Mouse (Mus musculus) liver, embryonic 16.5 days (tissue): ENCODE data around the gene Inafm2. TPM values are rescaled to one million over a fixed set of nuclear protein-coding genes. Genes with fewer than 3 reads are reported as not detected.

Experiments used
- ATAC-seq: fragments of 200-750 bp; cut with Nextera tagmentation; 2 replicates; pipeline ENCODE4 v1.8.0; 2017; ENCODE audit warnings: low read depth, mild to moderate bottlenecking, moderate number of reproducible peaks, moderate library complexity
- H3K27ac ChIP-seq: fragments of 300-500 bp; sonication (generic); 2 replicates; pipeline ENCODE4 v1.5.1; 2014; ENCODE audit warnings: mild to moderate bottlenecking, low read length
- H3K27me3 ChIP-seq: fragments of 300-500 bp; sonication (generic); 2 replicates; pipeline ENCODE4 v1.6.1; 2014; ENCODE audit warnings: low read depth, low read length, mixed read lengths; ENCODE audit not compliant: control insufficient read depth, insufficient read depth
- H3K36me3 ChIP-seq: fragments of 300-500 bp; sonication (generic); 2 replicates; pipeline ENCODE4 v1.6.1; 2014; ENCODE audit warnings: mild to moderate bottlenecking; ENCODE audit not compliant: control insufficient read depth, insufficient read depth
- H3K4me1 ChIP-seq: fragments of 300-500 bp; sonication (generic); 2 replicates; pipeline ENCODE4 v1.6.1; 2014; ENCODE audit warnings: low read depth, low read length, mixed read lengths; ENCODE audit not compliant: control insufficient read depth
- H3K4me2 ChIP-seq: fragments of 300-500 bp; sonication (generic); 2 replicates; pipeline ENCODE4 v1.6.1; 2014; ENCODE audit warnings: low read depth, low read length, mixed read lengths
- H3K4me3 ChIP-seq: fragments of 300-500 bp; sonication (generic); 2 replicates; pipeline ENCODE4 v1.5.1; 2014; ENCODE audit warnings: low read depth, mild to moderate bottlenecking, low read length
- H3K9ac ChIP-seq: fragments of 300-500 bp; sonication (generic); 2 replicates; pipeline ENCODE4 v1.6.1; 2014; ENCODE audit warnings: low read depth, low read length
- H3K9me3 ChIP-seq: fragments of 300-500 bp; sonication (generic); replicated peaks from 2 replicates; pipeline ENCODE4 v1.6.1; 2016; ENCODE audit warnings: low read length; ENCODE audit not compliant: control insufficient read depth
- WGBS: fragments of 180-500 bp; shearing (Covaris S2); extraction: QIAGEN DNeasy Blood & Tissue Kit; methylation state at CpG from one replicate; pipeline ENCODE4 v1.1.7; 2014; ENCODE audit not compliant: insufficient replicate concordance; 5-methylcytosine and 5-hydroxymethylcytosine counted together
- polyA plus RNA-seq: library from polyadenylated mRNA; unstranded; fragments of >200 nt; fragmentation: Nextera tagmentation; extraction: Ambion mirVana; gene quantifications from 2 replicates; pipeline ENCODE4 v1.2.1, GENCODE M21; 2015

Gene Inafm2
- polyA plus RNA-seq, 1 experiment from 2014 or later: 12.1 TPM

GRCm38 (mm10) chr2:118781115-118781514 is 35.6 kb downstream of the Inafm2 start:
- Histone ChIP-seq H3K27me3 (peaks cover 20% of the 10 kb centered on the region; the same call in 1 of the 2 replicates), H3K9me3 (no peaks in the 10 kb centered on the region), H3K9ac (no peak overlapping the region), H3K27ac (no peak overlapping the region), H3K4me3 (no peak overlapping the region), H3K4me1 (peaks cover 10% of the 10 kb centered on the region), H3K4me2 (no peak overlapping the region), H3K36me3 (no peaks in the 10 kb centered on the region)
- 27% methylated on average over 1 of the region's 1 CpGs for WGBS
- no peak for ATAC-seq

GRCm38 (mm10) chr2:118782303-118782702 is 36.7 kb downstream of the Inafm2 start:
- Histone ChIP-seq H3K36me3 (no peaks in the 10 kb centered on the region), H3K27me3 (peaks cover 20% of the 10 kb centered on the region; the same call in 1 of the 2 replicates), H3K4me3 (no peak overlapping the region), H3K4me1 (peaks cover 13% of the 10 kb centered on the region), H3K9me3 (no peaks in the 10 kb centered on the region), H3K4me2 (no peak overlapping the region), H3K27ac (no peak overlapping the region), H3K9ac (no peak overlapping the region)
- 34% methylated on average over 4 of the region's 4 CpGs for WGBS
- ATAC-seq: no peak

GRCm38 (mm10) chr2:118783093-118783492 is 37.5 kb downstream of the Inafm2 start:
- ATAC-seq: no peak
- no peaks in the 10 kb centered on the region for H3K36me3 ChIP-seq
- no peak overlapping the region for H3K9ac ChIP-seq
- WGBS: 28% methylated on average over 5 of the region's 5 CpGs
- no peak overlapping the region for H3K4me2 ChIP-seq
- no peak overlapping the region for H3K4me3 ChIP-seq
- H3K9me3 ChIP-seq: no peaks in the 10 kb centered on the region
- H3K4me1 ChIP-seq: peaks cover 13% of the 10 kb centered on the region
- H3K27me3 ChIP-seq: peaks cover 20% of the 10 kb centered on the region; the same call in 1 of the 2 replicates
- no peak overlapping the region for H3K27ac ChIP-seq

GRCm38 (mm10) chr2:118783663-118784062 is 38.1 kb downstream of the Inafm2 start:
- ATAC-seq: no peak
- H3K4me3 ChIP-seq: no peak overlapping the region
- H3K4me2 ChIP-seq: no peak overlapping the region
- WGBS: 77% methylated on average over 7 of the region's 7 CpGs
- peaks cover 13% of the 10 kb centered on the region for H3K4me1 ChIP-seq
- peaks cover 16% of the 10 kb centered on the region; the same call in 1 of the 2 replicates for H3K27me3 ChIP-seq
- no peak overlapping the region for H3K27ac ChIP-seq
- no peak overlapping the region for H3K9ac ChIP-seq
- no peaks in the 10 kb centered on the region for H3K36me3 ChIP-seq
- no peaks in the 10 kb centered on the region for H3K9me3 ChIP-seq

GRCm38 (mm10) chr2:118786525-118786924 is 41.0 kb downstream of the Inafm2 start:
- ATAC-seq: no peak
- Histone ChIP-seq H3K9me3 (no peaks in the 10 kb centered on the region), H3K4me1 (peaks cover 13% of the 10 kb centered on the region; the same call in 1 of the 2 replicates), H3K36me3 (no peaks in the 10 kb centered on the region), H3K4me2 (no peak overlapping the region), H3K27ac (no peak overlapping the region), H3K27me3 (peaks cover 4% of the 10 kb centered on the region; the same call in 1 of the 2 replicates), H3K9ac (no peak overlapping the region), H3K4me3 (no peak overlapping the region)
- WGBS: 24% methylated on average over 5 of the region's 5 CpGs

- no peak overlapping the region for H3K27ac ChIP-seq
- no peaks in the 10 kb centered on the region for H3K27me3 ChIP-seq
- no peaks in the 10 kb centered on the region for H3K36me3 ChIP-seq
- no peak overlapping the region for H3K4me3 ChIP-seq
- H3K9ac ChIP-seq: no peak overlapping the region
- H3K4me2 ChIP-seq: no peak overlapping the region
- H3K4me1 ChIP-seq: peaks cover 13% of the 10 kb centered on the region; the same call in 1 of the 2 replicates
- no peak for ATAC-seq
- WGBS: 85% methylated on average over 11 of the region's 11 CpGs
- H3K9me3 ChIP-seq: no peaks in the 10 kb centered on the region
These were observed 43.9 kb downstream of the Inafm2 start for GRCm38 (mm10) chr2:118789501-118789900.

GRCm38 (mm10) chr2:118790221-118790550 is 44.6 kb downstream of the Inafm2 start:
- WGBS: 63% methylated on average over 12 of the region's 12 CpGs
- ATAC-seq: no peak
- Histone ChIP-seq H3K4me3 (peak overlapping the region; percentile 18; the same call in 1 of the 2 replicates), H3K9ac (no peak overlapping the region), H3K9me3 (no peaks in the 10 kb centered on the region), H3K27ac (no peak overlapping the region), H3K4me2 (peak overlapping the region; percentile 46), H3K36me3 (no peaks in the 10 kb centered on the region), H3K4me1 (peaks cover 13% of the 10 kb centered on the region; the same call in 1 of the 2 replicates), H3K27me3 (no peaks in the 10 kb centered on the region)

GRCm38 (mm10) chr2:118790551-118791525 is 45.3 kb downstream of the Inafm2 start:
- no peaks in the 10 kb centered on the region for H3K27me3 ChIP-seq
- peak overlapping the region; percentile 46 for H3K4me2 ChIP-seq
- H3K4me1 ChIP-seq: peaks cover 13% of the 10 kb centered on the region; the same call in 1 of the 2 replicates
- H3K36me3 ChIP-seq: no peaks in the 10 kb centered on the region
- H3K9ac ChIP-seq: peak overlapping the region; percentile 21; the same call in 1 of the 2 replicates
- WGBS: 30% methylated on average over 44 of the region's 44 CpGs
- peak overlapping the region; percentile 18; the same call in 1 of the 2 replicates for H3K4me3 ChIP-seq
- no peaks in the 10 kb centered on the region for H3K9me3 ChIP-seq
- peak overlapping the region; percentile 25; the same call in 1 of the 2 replicates for H3K27ac ChIP-seq
- peak; percentile 48; the same call in 1 of the 2 replicates for ATAC-seq
